Mouse (Mus musculus) kidney, postnatal 36 days (tissue): ENCODE results near the gene Kcnj1.

Experiments
- DNase-seq, 2 experiments: peaks; one replicate each; pipeline ENCODE4 v3.0.0; 2021 to 2022; ENCODE audit warnings: mixed read lengths in 2 of 2

Gene Kcnj1

GRCm38 (mm10) chr9:32372202-32372601 lies at the start of gene Kcnj1:
TSS of gene Kcnj1 (plus strand) at chr9:32372493.
- DNase-seq, result peak; percentile 19 to 59

DNA sequence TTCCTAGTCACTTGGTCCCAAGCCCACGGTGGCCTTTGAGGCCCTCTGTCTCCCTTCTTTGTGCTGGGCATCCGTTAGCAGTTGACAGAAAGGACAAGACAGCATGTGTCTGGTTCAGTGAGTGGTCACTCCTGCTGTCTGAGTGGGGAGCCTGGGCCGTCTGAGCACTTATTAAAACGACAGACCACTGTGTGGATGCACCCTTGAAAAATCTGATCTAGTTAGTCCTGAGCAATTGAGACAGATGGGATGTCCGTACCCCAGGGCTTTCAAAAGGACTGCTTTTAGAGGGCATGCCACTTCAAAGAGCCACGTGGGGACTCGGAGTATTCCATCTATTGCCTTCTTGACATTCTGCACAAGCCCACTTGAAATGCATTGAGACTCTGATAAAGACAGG lies 48.7 kb upstream of the Kcnj1 start:
- DNase-seq, result no peak

GRCm38 (mm10) chr9:32328777-32329176 lies 43.5 kb upstream of the Kcnj1 start:
- DNase-seq, result no peak

GRCm38 (mm10) chr9:32331162-32331561 lies 41.1 kb upstream of the Kcnj1 start:
- DNase-seq, result no peak

- DNase-seq, result peak in 1 of 2 experiments; percentile 68
These were observed 36.7 kb upstream of the Kcnj1 start for GRCm38 (mm10) chr9:32335389-32336150.

DNA sequence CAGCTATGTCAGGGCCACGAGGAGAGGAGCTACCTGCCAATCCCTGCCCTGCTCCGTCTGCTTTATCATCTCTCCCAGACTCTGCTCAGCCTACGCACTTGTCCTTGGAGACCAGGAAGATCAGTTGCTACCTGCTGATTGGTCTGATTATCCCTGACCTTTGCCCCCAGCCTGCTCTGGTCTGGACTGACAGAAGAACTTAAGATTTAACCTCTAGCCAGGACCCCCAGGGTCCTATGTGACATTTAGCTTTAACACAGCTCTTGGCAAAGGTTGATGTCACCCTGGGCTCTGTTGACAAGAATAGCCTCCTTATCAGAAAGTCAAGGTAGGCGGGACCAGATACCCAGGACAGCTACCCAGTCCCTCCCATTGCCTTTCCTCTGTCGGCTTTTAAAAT lies 31.5 kb upstream of the Kcnj1 start:
- DNase-seq, result no peak

GRCm38 (mm10) chr9:32342929-32343328 lies 29.4 kb upstream of the Kcnj1 start:
- DNase-seq, result no peak

- DNase-seq, result no peak
These were observed 28.2 kb upstream of the Kcnj1 start, which contains the start of gene Kcnj5 for GRCm38 (mm10) chr9:32344051-32344450. TSS of gene Kcnj5 (minus strand) at chr9:32344350.

GRCm38 (mm10) chr9:32344489-32344888 lies 27.8 kb upstream of the Kcnj1 start:
- DNase-seq, result no peak

DNA sequence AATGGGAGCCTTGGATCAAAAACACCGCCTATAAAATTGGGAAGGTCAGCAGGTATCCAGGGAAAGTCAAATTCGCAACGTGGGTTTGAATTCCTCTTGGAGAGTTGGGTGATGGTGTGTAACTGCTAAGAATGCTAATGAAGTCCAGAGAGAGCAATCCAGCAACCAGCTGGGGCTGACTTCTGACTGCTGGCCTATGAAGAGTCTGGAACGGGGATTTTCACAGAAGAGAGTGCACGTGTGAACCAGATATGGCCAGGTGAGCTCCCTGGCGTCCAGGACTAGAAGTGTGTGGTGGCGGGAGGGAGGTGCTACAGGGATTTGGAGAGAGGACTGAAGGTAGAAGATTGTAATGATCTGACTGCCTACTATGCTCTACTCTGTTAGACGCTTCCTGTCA lies 24.2 kb upstream of the Kcnj1 start:
- peak; percentile 26 to 48 for DNase-seq

GRCm38 (mm10) chr9:32349344-32349743 lies 22.9 kb upstream of the Kcnj1 start:
- DNase-seq, result no peak

GRCm38 (mm10) chr9:32350332-32350731 lies 22.0 kb upstream of the Kcnj1 start:
- DNase-seq, result peak; percentile 81 to 92

DNA sequence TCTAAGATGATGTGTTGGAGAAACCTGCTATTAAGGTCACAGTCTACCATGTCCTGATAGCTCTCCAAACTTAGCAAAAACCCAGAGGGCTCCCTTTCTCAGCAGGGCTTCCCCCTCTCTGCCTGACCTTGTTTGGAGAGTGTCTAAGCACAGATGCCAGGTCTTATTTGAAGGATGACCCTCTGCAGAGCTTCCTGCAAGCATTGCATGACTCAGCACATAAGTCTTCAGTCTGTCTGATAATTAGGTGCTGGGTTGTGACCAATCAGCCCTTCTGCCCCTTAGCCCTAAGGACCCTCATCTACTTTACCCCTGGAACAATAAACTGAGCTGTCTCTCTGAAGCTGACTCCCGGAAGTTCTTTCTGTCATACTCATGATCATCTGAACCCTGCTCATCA lies 11.5 kb upstream of the Kcnj1 start:
- DNase-seq, result no peak

- DNase-seq, result peak; percentile 70 to 82
These were observed 3.5 kb upstream of the Kcnj1 start for GRCm38 (mm10) chr9:32368812-32369211.

- DNase-seq, result peak; percentile 35 to 66
These were observed 2.9 kb upstream of the Kcnj1 start for GRCm38 (mm10) chr9:32369388-32369787.

- DNase-seq, result no peak
These were observed 1.4 kb downstream of the Kcnj1 start for GRCm38 (mm10) chr9:32373656-32374055.

- DNase-seq, result peak in 1 of 2 experiments; percentile 32
These were observed 3.7 kb downstream of the Kcnj1 start for GRCm38 (mm10) chr9:32376031-32376430.

DNA sequence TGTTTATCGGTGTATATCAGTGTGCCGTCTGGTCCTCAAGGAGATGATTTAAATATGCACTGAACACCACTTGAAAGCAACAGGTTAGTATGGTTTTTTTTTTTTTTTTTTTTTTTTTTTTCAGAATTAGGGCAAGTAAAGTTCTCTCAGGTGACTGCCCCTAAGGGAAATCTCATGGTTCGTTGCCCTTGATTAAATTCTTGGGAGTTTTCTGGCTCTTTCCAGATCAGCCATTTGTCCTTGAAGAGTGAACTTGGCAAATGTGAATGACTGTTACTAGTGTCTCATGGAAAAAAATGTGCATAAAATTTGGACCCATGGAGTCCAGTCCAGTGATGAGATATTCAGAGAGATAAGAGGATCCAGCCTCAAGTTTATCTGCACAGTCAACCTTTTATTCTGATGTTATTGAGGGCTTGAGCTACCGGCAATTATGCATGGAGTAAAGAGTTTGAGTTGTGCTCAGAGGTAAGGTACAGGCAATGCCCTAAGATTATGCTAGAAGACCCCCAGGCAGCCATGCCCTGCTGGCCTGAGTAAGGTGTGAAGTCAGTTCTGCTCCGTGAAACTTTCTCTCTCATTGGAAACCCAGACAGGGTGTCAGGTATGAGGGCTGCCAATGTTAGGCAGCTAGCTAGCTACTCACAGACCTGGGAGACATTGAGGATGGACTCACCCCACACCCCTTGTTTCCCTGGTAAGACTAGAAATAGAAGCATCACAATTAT lies 4.7 kb downstream of the Kcnj1 start:
- peak; percentile 26 to 70 for DNase-seq

DNA sequence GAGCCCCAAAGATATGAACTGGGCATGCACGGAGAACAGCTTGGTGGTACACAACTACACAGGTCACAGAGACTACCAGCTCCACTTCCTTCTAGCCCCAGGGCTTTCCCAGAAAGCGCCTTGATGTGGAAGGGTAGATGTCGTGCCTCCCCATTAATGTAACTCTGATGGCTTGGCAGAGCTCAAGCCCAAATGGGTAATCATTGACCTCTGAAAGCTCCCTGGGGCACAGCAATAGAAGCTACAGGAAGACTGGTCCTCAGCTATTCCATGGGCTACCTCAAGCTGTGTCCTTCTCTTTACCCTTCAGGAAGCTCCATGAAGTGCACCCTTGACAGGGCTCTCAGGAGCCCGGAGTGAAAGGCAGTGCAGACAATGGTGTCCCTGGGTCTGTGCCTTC lies 12.6 kb downstream of the Kcnj1 start:
- DNase-seq, result peak; percentile 71 to 81

DNA sequence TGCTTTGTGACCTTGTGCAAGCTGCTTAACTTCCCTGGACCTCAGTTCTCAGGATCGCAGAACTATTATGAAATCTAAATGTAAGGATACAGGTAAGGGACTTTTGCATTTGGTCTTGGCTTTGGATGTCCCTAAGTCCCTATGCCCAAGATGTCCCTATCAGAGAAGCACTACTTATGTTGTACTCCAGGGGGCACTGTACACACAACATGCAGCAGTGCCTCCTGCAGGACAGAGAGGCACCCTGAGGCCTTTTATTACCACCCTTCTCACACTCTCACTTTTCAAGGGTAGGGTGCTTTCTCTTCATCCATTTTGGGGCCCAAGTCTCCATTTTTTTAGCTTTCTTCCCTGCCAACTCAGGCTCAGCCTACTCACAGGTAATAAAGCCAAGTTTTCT lies 15.8 kb downstream of the Kcnj1 start:
- no peak for DNase-seq

DNA sequence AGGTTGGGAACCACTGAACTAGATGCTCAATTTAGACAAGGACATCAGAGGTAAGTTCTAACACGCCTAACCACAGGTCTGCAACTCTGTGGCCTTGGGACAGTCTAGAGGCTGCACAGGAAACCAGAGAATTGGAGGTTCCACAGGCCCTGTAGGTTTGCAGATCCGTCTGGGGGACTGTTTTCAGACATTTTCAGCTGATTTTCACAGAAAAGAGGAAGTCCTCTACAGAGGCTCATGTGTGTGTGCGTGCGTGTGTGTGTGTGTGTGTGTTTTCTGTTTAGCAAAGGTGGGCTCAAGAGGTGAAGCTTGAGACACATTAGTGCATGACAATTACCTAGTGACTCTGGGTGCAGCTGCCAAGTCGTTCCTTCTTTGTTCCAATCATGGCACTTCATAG lies 18.8 kb downstream of the Kcnj1 start:
- DNase-seq, result no peak

- DNase-seq, result no peak
These were observed 19.4 kb downstream of the Kcnj1 start for GRCm38 (mm10) chr9:32391701-32392100.

GRCm38 (mm10) chr9:32392716-32393115 lies 20.4 kb downstream of the Kcnj1 start:
- no peak for DNase-seq

- DNase-seq, result no peak
These were observed 22.5 kb downstream of the Kcnj1 start for GRCm38 (mm10) chr9:32394761-32395161.
